Mouse (Mus musculus): ENCODE data around the gene Apaf1.

DNA sequence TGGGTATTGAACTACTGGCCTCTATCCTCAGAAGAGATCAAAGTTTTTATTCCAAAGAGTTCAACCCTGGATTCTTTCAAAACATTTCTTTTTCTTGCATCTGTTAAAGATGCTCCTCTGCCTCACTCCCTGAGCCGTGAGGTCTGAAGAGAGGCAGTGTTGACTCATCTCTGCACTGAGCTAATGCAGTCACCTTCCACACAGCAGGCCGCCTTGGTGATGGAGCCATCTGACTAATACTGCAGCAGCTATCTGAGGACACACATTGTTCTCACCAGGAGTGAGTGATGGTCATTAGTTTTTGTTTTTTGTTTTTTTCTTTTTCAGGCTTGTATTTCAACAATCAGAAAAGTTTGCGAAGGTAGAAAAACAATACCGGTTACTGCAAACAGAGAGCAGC is 10.2 kb upstream of the Apaf1 start:
- TF ChIP-seq CTCF (IDR thresholded peaks at IDR 0.05; ENCODE audit: low read depth, low read length) (no peak), POLR2A (IDR thresholded peaks at IDR 0.05; ENCODE audit: borderline replicate concordance, low read depth, low read length) (no peak)
